Mouse (Mus musculus) bone marrow, adult 2 months (tissue): Measurements from ENCODE around the gene Nfatc2ip.

Experiments used
- CTCF ChIP-seq: fragments of 200-500 bp; IDR thresholded peaks from 2 replicates; pipeline ENCODE4 v1.5.1; 2011; ENCODE audit warnings: low read length, control low read depth; ENCODE audit not compliant: control insufficient read depth, insufficient read depth
- POLR2A ChIP-seq: fragments of 200-500 bp; IDR thresholded peaks from 2 replicates; pipeline ENCODE4 v1.6.1; 2011; ENCODE audit warnings: low read depth, mild to moderate bottlenecking, control low read depth, low read length, borderline replicate concordance; ENCODE audit not compliant: control insufficient read depth

DNA sequence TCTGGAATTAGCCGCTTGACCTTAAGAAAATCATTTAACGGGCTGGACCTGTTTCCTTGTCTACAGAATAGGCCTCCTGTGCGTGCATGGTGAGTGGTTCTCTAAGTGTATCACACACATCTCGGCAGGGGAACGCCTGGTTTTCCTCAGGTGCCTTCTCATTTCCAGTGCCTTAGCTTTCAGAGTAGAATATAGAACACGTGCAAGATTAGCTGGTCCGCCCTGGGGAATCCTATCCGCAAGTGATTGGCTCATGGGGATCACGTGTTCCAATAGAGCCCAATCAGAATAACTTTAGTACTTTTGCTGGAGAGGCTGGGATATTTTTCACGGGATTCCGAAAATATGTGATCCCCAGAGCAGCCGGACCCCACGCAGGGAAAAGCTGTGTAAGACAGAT is 37.5 kb downstream of the Nfatc2ip start:
- TF ChIP-seq CTCF (no peak), POLR2A (no peak)
